Mouse (Mus musculus) limb, embryonic 12.5 days (tissue): Measurements from ENCODE around the gene Gal3st1. TPM values are rescaled to one million over a fixed set of nuclear protein-coding genes. Genes with fewer than 3 reads are reported as not detected.

Experiments
- ATAC-seq: fragments of 200-750 bp; cut with Nextera tagmentation; 2 replicates; pipeline ENCODE4 v1.8.0; 2017; ENCODE audit warnings: low read depth, moderate TSS enrichment; ENCODE audit not compliant: insufficient number of reproducible peaks, insufficient read depth, low FRiP score, low TSS enrichment
- H3K27ac ChIP-seq: fragments of 300-500 bp; sonication (generic); 2 replicates; pipeline ENCODE4 v1.5.1; 2016; ENCODE audit warnings: mild to moderate bottlenecking, moderate library complexity
- H3K27me3 ChIP-seq: fragments of 300-500 bp; sonication (generic); 2 replicates; pipeline ENCODE4 v1.6.1; 2016; ENCODE audit warnings: mild to moderate bottlenecking, moderate library complexity
- H3K36me3 ChIP-seq: fragments of 300-500 bp; sonication (generic); 2 replicates; pipeline ENCODE4 v1.6.1; 2016; ENCODE audit warnings: mild to moderate bottlenecking, moderate library complexity
- H3K4me1 ChIP-seq: fragments of 300-500 bp; sonication (generic); replicated peaks from 2 replicates; pipeline ENCODE4 v1.6.1; 2016
- H3K4me2 ChIP-seq: fragments of 300-500 bp; sonication (generic); 2 replicates; pipeline ENCODE4 v1.6.1; 2016; ENCODE audit warnings: mild to moderate bottlenecking, moderate library complexity
- H3K4me3 ChIP-seq: fragments of 300-500 bp; sonication (generic); replicated peaks from 2 replicates; pipeline ENCODE4 v1.5.1; 2016; ENCODE audit warnings: mild to moderate bottlenecking
- H3K9ac ChIP-seq: fragments of 300-500 bp; sonication (generic); replicated peaks from 2 replicates; pipeline ENCODE4 v1.6.1; 2016; ENCODE audit warnings: mild to moderate bottlenecking, moderate library complexity
- H3K9me3 ChIP-seq: fragments of 300-500 bp; sonication (generic); 2 replicates; pipeline ENCODE4 v1.6.1; 2016; ENCODE audit warnings: mild to moderate bottlenecking, moderate library complexity
- WGBS: fragments of 180-500 bp; shearing (Covaris S2); methylation state at CpG from one replicate; pipeline ENCODE4 v1.1.7; 2016; 5-methylcytosine and 5-hydroxymethylcytosine counted together
- polyA plus RNA-seq: library from polyadenylated mRNA; unstranded; fragments of >200 nt; fragmentation: Nextera tagmentation; extraction: Ambion mirVana; gene quantifications from 2 replicates; pipeline ENCODE4 v1.2.1, GENCODE M21; 2016

Gene Gal3st1
- polyA plus RNA-seq, 1 experiment from 2014 or later: 4.4 TPM

- H3K27ac ChIP-seq: peak overlapping the region; percentile 23
- H3K36me3 ChIP-seq: peaks cover 38% of the 10 kb centered on the region
- no peak overlapping the region for H3K9ac ChIP-seq
- peak overlapping the region; percentile 45; the same call in 1 of the 2 replicates for H3K4me3 ChIP-seq
- peak; percentile 38; the same call in 1 of the 2 replicates for ATAC-seq
- no peaks in the 10 kb centered on the region for H3K9me3 ChIP-seq
- peaks cover 16% of the 10 kb centered on the region for H3K27me3 ChIP-seq
- H3K4me2 ChIP-seq: peak overlapping the region; percentile 76
- 72% methylated on average over 7 of the region's 7 CpGs for WGBS
- H3K4me1 ChIP-seq: peaks cover 24% of the 10 kb centered on the region
Measured at GRCm38 (mm10) chr11:3982275-3983209, 894 bp upstream of the Gal3st1 start.

- H3K4me3 ChIP-seq: peak overlapping the region; percentile 45
- H3K27me3 ChIP-seq: peaks cover 16% of the 10 kb centered on the region
- H3K36me3 ChIP-seq: peaks cover 22% of the 10 kb centered on the region
- ATAC-seq: peak; percentile 45; the same call in 1 of the 2 replicates
- H3K4me2 ChIP-seq: peak overlapping the region; percentile 76
- no peak overlapping the region for H3K27ac ChIP-seq
- no peaks in the 10 kb centered on the region for H3K9me3 ChIP-seq
- 6% methylated on average over 15 of the region's 15 CpGs for WGBS
- peak overlapping the region; percentile 52 for H3K9ac ChIP-seq
- peaks cover 24% of the 10 kb centered on the region for H3K4me1 ChIP-seq
Measured at GRCm38 (mm10) chr11:3983863-3984745, 668 bp downstream of the Gal3st1 start.

GRCm38 (mm10) chr11:3989748-3990147 lies 6.3 kb downstream of the Gal3st1 start:
- no peaks in the 10 kb centered on the region for H3K9me3 ChIP-seq
- H3K4me2 ChIP-seq: no peak overlapping the region
- no peaks in the 10 kb centered on the region for H3K27me3 ChIP-seq
- no peaks in the 10 kb centered on the region for H3K36me3 ChIP-seq
- H3K9ac ChIP-seq: no peak overlapping the region
- H3K4me3 ChIP-seq: no peak overlapping the region
- no peak overlapping the region for H3K27ac ChIP-seq
- 58% methylated on average over 3 of the region's 3 CpGs for WGBS
- H3K4me1 ChIP-seq: peaks cover 3% of the 10 kb centered on the region; the same call in 1 of the 2 replicates
- ATAC-seq: no peak

- Histone ChIP-seq H3K9me3 (no peaks in the 10 kb centered on the region), H3K27me3 (peaks cover 18% of the 10 kb centered on the region), H3K4me1 (0 out of 2 replicates have a peak, but pooled peaks cover 5% of the 10 kb centered on the region), H3K36me3 (no peaks in the 10 kb centered on the region), H3K4me2 (no peak overlapping the region), H3K9ac (no peak overlapping the region), H3K27ac (no peak overlapping the region), H3K4me3 (no peak overlapping the region)
- 75% methylated on average over 6 of the region's 6 CpGs for WGBS
- no peak for ATAC-seq
Measured at GRCm38 (mm10) chr11:3993132-3993531, 9.7 kb downstream of the Gal3st1 start.

GRCm38 (mm10) chr11:3993914-3994313 lies 10.5 kb downstream of the Gal3st1 start:
- Histone ChIP-seq H3K27ac (no peak overlapping the region), H3K4me3 (no peak overlapping the region), H3K27me3 (peaks cover 26% of the 10 kb centered on the region), H3K9me3 (no peaks in the 10 kb centered on the region), H3K9ac (no peak overlapping the region), H3K36me3 (no peaks in the 10 kb centered on the region), H3K4me2 (no peak overlapping the region), H3K4me1 (peaks cover 12% of the 10 kb centered on the region)
- no peak for ATAC-seq
- 80% methylated on average over 6 of the region's 6 CpGs for WGBS

GRCm38 (mm10) chr11:3995511-3995910 lies 12.1 kb downstream of the Gal3st1 start:
- Histone ChIP-seq H3K27ac (no peak overlapping the region), H3K9me3 (no peaks in the 10 kb centered on the region), H3K4me3 (no peak overlapping the region), H3K36me3 (no peaks in the 10 kb centered on the region), H3K4me1 (peaks cover 27% of the 10 kb centered on the region), H3K9ac (no peak overlapping the region), H3K27me3 (peaks cover 28% of the 10 kb centered on the region), H3K4me2 (no peak overlapping the region)
- no peak for ATAC-seq
- WGBS: 82% methylated on average over 5 of the region's 5 CpGs

GRCm38 (mm10) chr11:3996840-3997239 lies 13.4 kb downstream of the Gal3st1 start:
- 88% methylated on average over 3 of the region's 3 CpGs for WGBS
- H3K27me3 ChIP-seq: peaks cover 28% of the 10 kb centered on the region

GRCm38 (mm10) chr11:3997978-3998720 lies 14.7 kb downstream of the Gal3st1 start:
- peaks cover 27% of the 10 kb centered on the region for H3K4me1 ChIP-seq
- no peaks in the 10 kb centered on the region for H3K36me3 ChIP-seq
- peak overlapping the region; percentile 39 for H3K4me3 ChIP-seq
- WGBS: 4% methylated on average over 66 of the region's 66 CpGs
- H3K27ac ChIP-seq: no peak overlapping the region
- peaks cover 28% of the 10 kb centered on the region for H3K27me3 ChIP-seq
- peak overlapping the region; percentile 61 for H3K4me2 ChIP-seq
- no peak for ATAC-seq
- H3K9me3 ChIP-seq: no peaks in the 10 kb centered on the region
- 0 out of 2 replicates have a peak overlapping the region, but pooled peaks have one; percentile 8 for H3K9ac ChIP-seq

More at GRCm38 (mm10) chr11:3996840-3997239, 13.4 kb downstream of the Gal3st1 start:
- Histone ChIP-seq H3K4me1 (peaks cover 27% of the 10 kb centered on the region), H3K4me3 (no peak overlapping the region), H3K4me2 (no peak overlapping the region), H3K27ac (no peak overlapping the region), H3K9ac (no peak overlapping the region), H3K36me3 (no peaks in the 10 kb centered on the region), H3K9me3 (no peaks in the 10 kb centered on the region)
- no peak for ATAC-seq

GRCm38 (mm10) chr11:3999547-3999946 lies 16.1 kb downstream of the Gal3st1 start:
- Histone ChIP-seq H3K4me1 (peaks cover 27% of the 10 kb centered on the region), H3K4me2 (no peak overlapping the region), H3K27me3 (peaks cover 28% of the 10 kb centered on the region), H3K27ac (peak overlapping the region; percentile 64), H3K4me3 (no peak overlapping the region), H3K9ac (no peak overlapping the region), H3K9me3 (no peaks in the 10 kb centered on the region), H3K36me3 (no peaks in the 10 kb centered on the region)
- WGBS: 9% methylated on average over 5 of the region's 5 CpGs
- ATAC-seq: peak; percentile 83

- Histone ChIP-seq H3K9me3 (no peaks in the 10 kb centered on the region), H3K9ac (no peak overlapping the region), H3K36me3 (no peaks in the 10 kb centered on the region), H3K4me1 (peaks cover 27% of the 10 kb centered on the region), H3K27me3 (peaks cover 26% of the 10 kb centered on the region), H3K4me2 (no peak overlapping the region), H3K4me3 (no peak overlapping the region), H3K27ac (no peak overlapping the region)
- 9% methylated on average over 5 of the region's 5 CpGs for WGBS
- ATAC-seq: no peak
Measured at GRCm38 (mm10) chr11:4001603-4002002, 18.2 kb downstream of the Gal3st1 start.
